Mouse (Mus musculus): ENCODE results near the gene Gpn1. TPM values are rescaled to one million over a fixed set of nuclear protein-coding genes. Genes with fewer than 3 reads are reported as not detected.

Gene Gpn1
- polyA plus RNA-seq, 1 experiment from 2014 or later = 80.7 TPM

DNA sequence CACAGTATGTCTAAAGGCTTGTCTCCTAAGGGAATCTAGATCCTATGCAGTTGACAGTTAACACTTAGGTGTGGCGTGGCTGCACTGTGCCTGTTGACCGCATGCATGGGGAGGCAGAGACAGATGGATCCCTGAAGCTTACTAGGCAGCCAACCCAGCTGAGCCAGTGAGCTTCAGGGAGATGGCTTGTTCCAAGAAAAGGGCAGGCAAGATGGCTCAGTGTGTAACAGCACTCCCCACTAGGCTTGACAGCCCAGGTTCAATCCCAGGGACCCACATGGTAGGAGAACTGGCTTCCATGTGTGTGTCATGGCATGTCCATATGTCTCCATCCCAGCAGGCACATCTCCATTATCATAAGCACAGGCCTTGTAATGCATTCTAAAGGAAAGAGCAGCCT lies 65.8 kb downstream of the Gpn1 start:
- Histone ChIP-seq H3K4me3 (no peak overlapping the region), H3K9ac (no peak overlapping the region), H3K9me3 (no peaks in the 10 kb centered on the region), H3K27me3 (no peaks in the 10 kb centered on the region), H3K27ac (no peak overlapping the region), H3K4me2 (replicated peaks) (no peak overlapping the region), H3K36me3 (peaks cover 35% of the 10 kb centered on the region), H3K4me1 (0 out of 2 replicates have a peak, but pooled peaks cover 3% of the 10 kb centered on the region)
- 96% methylated on average over 2 of the region's 2 CpGs for WGBS
- ATAC-seq (ENCODE audit: insufficient number of reproducible peaks, insufficient read depth, low FRiP score, low TSS enrichment) = no peak

DNA sequence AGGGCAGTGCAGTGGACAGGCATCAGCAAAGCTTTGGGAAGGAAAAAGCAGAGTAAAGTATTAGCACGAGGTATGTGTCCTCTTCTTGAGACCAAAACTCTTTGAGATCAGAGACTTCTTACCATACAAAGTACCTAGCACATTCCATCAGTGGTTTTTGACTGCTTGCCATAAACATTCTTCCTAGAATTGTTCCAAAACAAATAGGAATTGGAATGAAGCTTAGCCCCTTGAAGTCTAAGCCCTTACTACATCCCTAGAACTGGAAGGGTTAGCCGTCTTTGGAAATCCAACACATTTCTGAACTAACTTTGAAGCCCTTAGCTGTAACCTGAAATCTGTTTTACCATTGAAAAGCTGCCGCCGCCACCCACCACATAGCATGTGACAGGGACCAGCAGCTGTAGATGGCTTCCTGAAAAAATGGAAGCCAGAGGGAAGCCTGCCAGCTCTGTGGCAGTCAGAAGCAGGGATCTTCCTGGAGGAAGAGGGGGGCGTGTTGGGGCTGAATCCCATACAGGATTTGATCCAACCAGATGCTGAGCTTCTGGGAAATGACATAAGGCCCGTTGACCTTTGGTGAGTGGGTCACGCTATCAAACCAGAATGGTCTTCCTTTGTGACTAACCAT lies 67.6 kb downstream of the Gpn1 start:
- Histone ChIP-seq H3K27me3 (no peaks in the 10 kb centered on the region), H3K4me3 (no peak overlapping the region), H3K9ac (no peak overlapping the region), H3K36me3 (peaks cover 25% of the 10 kb centered on the region), H3K9me3 (no peaks in the 10 kb centered on the region), H3K27ac (no peak overlapping the region), H3K4me2 (replicated peaks) (no peak overlapping the region), H3K4me1 (0 out of 2 replicates have a peak, but pooled peaks cover 3% of the 10 kb centered on the region)
- 88% methylated on average over 7 of the region's 7 CpGs for WGBS
- ATAC-seq (ENCODE audit: insufficient number of reproducible peaks, insufficient read depth, low FRiP score, low TSS enrichment) = no peak

Other genes with a start within 250 kb of the Gpn1 start
- gene Krtcap3, start 243.1 kb upstream of the Gpn1 start, polyA plus RNA-seq (2016; fragmentation: Nextera tagmentation; extraction: Ambion mirVana) = 14.7 and 18.6 TPM in 2 replicates
- gene Ift172, start 203.6 kb upstream of the Gpn1 start, polyA plus RNA-seq (2016; fragmentation: Nextera tagmentation; extraction: Ambion mirVana) = 53.6 and 58.0 TPM in 2 replicates
- gene Fndc4, start 198.7 kb upstream of the Gpn1 start, polyA plus RNA-seq (2016; fragmentation: Nextera tagmentation; extraction: Ambion mirVana) = 91.0 and 94.6 TPM in 2 replicates
- 0.17 and 0.32 TPM in 2 replicates for gene Gckr, start 197.3 kb upstream of the Gpn1 start, polyA plus RNA-seq (2016; fragmentation: Nextera tagmentation; extraction: Ambion mirVana)
- gene Zfp512, start 42.3 kb upstream of the Gpn1 start, polyA plus RNA-seq (2016; fragmentation: Nextera tagmentation; extraction: Ambion mirVana) = 76.7 and 88.4 TPM in 2 replicates
- 0.13 and 0.20 TPM in 2 replicates for gene 4930548H24Rik, start 9.0 kb upstream of the Gpn1 start, polyA plus RNA-seq (2016; fragmentation: Nextera tagmentation; extraction: Ambion mirVana)
- gene Slc4a1ap, start 32.3 kb downstream of the Gpn1 start, polyA plus RNA-seq (2016; fragmentation: Nextera tagmentation; extraction: Ambion mirVana) = 39.6 and 41.5 TPM in 2 replicates
- 31.0 and 33.1 TPM in 2 replicates for gene Supt7l, start 33.1 kb downstream of the Gpn1 start, polyA plus RNA-seq (2016; fragmentation: Nextera tagmentation; extraction: Ambion mirVana)
- gene Mrpl33, start 102.2 kb downstream of the Gpn1 start, polyA plus RNA-seq (2016; fragmentation: Nextera tagmentation; extraction: Ambion mirVana) = 230 and 251 TPM in 2 replicates
- gene Rbks, start 202.9 kb downstream of the Gpn1 start, polyA plus RNA-seq (2016; fragmentation: Nextera tagmentation; extraction: Ambion mirVana) = 1.7 and 2.5 TPM in 2 replicates
- 32.2 and 37.6 TPM in 2 replicates for gene Babam2, start 202.9 kb downstream of the Gpn1 start, polyA plus RNA-seq (2016; fragmentation: Nextera tagmentation; extraction: Ambion mirVana)